Mouse (Mus musculus) embryonic facial prominence, embryonic 12.5 days (tissue): Measurements from ENCODE around the gene Avpi1. TPM values are rescaled to one million over a fixed set of nuclear protein-coding genes. Genes with fewer than 3 reads are reported as not detected.

Experiments used
- ATAC-seq: fragments of 200-750 bp; cut with Nextera tagmentation; 2 replicates; pipeline ENCODE4 v1.8.0; 2017; ENCODE audit not compliant: insufficient number of reproducible peaks, insufficient read depth, low FRiP score, low TSS enrichment
- H3K27ac ChIP-seq: fragments of 300-500 bp; sonication (generic); 2 replicates; pipeline ENCODE4 v1.5.1; 2016; ENCODE audit warnings: mild to moderate bottlenecking
- H3K27me3 ChIP-seq: fragments of 300-500 bp; sonication (generic); 2 replicates; pipeline ENCODE4 v1.6.1; 2016; ENCODE audit warnings: mild to moderate bottlenecking, moderate library complexity
- H3K36me3 ChIP-seq: fragments of 300-500 bp; sonication (generic); 2 replicates; pipeline ENCODE4 v1.6.1; 2016; ENCODE audit warnings: mild to moderate bottlenecking
- H3K4me1 ChIP-seq: fragments of 300-500 bp; sonication (generic); 2 replicates; pipeline ENCODE4 v1.6.1; 2016
- H3K4me2 ChIP-seq: fragments of 300-500 bp; sonication (generic); replicated peaks from 2 replicates; pipeline ENCODE4 v1.6.1; 2016; ENCODE audit warnings: mild to moderate bottlenecking, moderate library complexity
- H3K4me3 ChIP-seq: fragments of 300-500 bp; sonication (generic); 2 replicates; pipeline ENCODE4 v1.5.1; 2016; ENCODE audit warnings: mild to moderate bottlenecking
- H3K9ac ChIP-seq: fragments of 300-500 bp; sonication (generic); 2 replicates; pipeline ENCODE4 v1.6.1; 2016; ENCODE audit warnings: mild to moderate bottlenecking, moderate library complexity
- H3K9me3 ChIP-seq: fragments of 300-500 bp; sonication (generic); 2 replicates; pipeline ENCODE4 v1.6.1; 2016; ENCODE audit warnings: mild to moderate bottlenecking, moderate library complexity
- WGBS: fragments of 180-500 bp; shearing (Covaris S2); methylation state at CpG from one replicate; pipeline ENCODE4 v1.1.7; 2016; 5-methylcytosine and 5-hydroxymethylcytosine counted together
- polyA plus RNA-seq: library from polyadenylated mRNA; unstranded; fragments of >200 nt; fragmentation: Nextera tagmentation; extraction: Ambion mirVana; gene quantifications from 2 replicates; pipeline ENCODE4 v1.2.1, GENCODE M21; 2016

Avpi1 gene
- polyA plus RNA-seq, 1 experiment from 2014 or later: 26.1 TPM

DNA sequence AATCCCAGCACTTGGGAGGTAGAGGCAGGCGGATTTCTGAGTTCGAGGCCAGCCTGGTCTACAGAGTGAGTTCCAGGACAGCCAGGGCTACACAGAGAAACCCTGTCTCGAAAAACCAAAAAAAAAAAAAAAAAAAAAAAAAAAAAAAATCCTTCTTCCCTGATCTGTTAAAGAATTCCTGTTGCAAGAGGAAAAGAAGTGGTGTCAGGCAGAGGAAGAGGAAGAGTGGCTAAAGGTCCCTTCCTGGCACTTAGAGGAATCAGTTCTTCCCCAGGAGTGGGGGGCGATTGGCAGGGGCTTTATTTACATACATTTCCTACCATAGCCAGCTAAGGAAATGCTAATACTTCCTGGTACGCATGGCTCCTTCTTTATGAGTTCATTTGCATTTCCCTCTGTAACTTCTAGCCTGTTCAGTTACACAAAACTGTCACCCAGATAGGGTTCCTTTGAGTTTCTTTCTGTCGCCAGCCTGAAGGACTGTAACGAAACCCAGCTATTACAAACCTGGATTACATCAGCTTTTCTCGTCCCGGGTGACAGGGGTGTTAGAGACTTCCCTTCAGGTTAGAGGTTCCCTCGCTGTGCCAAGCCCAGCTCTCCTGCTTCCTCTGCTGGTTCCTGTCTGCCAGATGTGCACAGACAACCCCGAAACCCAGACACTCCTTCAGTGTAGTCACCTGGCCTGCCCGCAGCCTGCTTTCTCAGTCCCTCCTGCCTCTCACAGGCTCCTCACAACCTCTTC is 28.8 kb upstream of the Avpi1 start:
- H3K4me1 ChIP-seq: peaks cover 4% of the 10 kb centered on the region
- H3K4me2 ChIP-seq: no peak overlapping the region
- H3K4me3 ChIP-seq: no peak overlapping the region
- 55% methylated on average over 12 of the region's 12 CpGs for WGBS
- no peaks in the 10 kb centered on the region for H3K9me3 ChIP-seq
- no peaks in the 10 kb centered on the region for H3K27me3 ChIP-seq
- peak overlapping the region; percentile 41; the same call in 1 of the 2 replicates for H3K27ac ChIP-seq
- no peaks in the 10 kb centered on the region for H3K36me3 ChIP-seq
- ATAC-seq: no peak
- no peak overlapping the region for H3K9ac ChIP-seq

GRCm38 (mm10) chr19:42151990-42152389 is 23.1 kb upstream of the Avpi1 start:
- no peaks in the 10 kb centered on the region for H3K27me3 ChIP-seq
- H3K9me3 ChIP-seq: no peaks in the 10 kb centered on the region
- peaks cover 32% of the 10 kb centered on the region for H3K4me1 ChIP-seq
- no peak for ATAC-seq
- H3K36me3 ChIP-seq: 0 out of 2 replicates have a peak, but pooled peaks cover 11% of the 10 kb centered on the region
- no peak overlapping the region for H3K4me3 ChIP-seq
- H3K27ac ChIP-seq: no peak overlapping the region
- no peak overlapping the region for H3K4me2 ChIP-seq
- 3% methylated on average over 6 of the region's 6 CpGs for WGBS
- H3K9ac ChIP-seq: no peak overlapping the region

DNA sequence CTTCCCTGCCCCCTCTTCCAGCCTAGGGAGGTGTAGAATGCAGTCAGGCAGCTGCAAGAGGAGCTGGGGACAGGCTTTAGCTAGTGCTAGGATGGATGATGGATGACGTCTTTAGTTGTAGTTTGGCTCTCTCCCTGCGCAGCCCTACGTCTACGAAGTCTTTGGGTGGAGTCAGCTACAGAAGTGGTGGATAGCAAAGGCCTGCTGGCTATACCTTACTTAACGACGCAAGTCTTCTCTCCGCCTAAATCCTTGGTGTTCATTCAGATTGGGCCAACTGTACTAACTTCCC is 19.7 kb upstream of the Avpi1 start:
- peak; percentile 31; the same call in 1 of the 2 replicates for ATAC-seq

GRCm38 (mm10) chr19:42147769-42148568 is 19.1 kb upstream of the Avpi1 start:
- peaks cover 32% of the 10 kb centered on the region for H3K4me1 ChIP-seq
- H3K27ac ChIP-seq: peak overlapping the region; percentile 89
- H3K9ac ChIP-seq: peak overlapping the region; percentile 82
- H3K36me3 ChIP-seq: 0 out of 2 replicates have a peak, but pooled peaks cover 11% of the 10 kb centered on the region
- no peaks in the 10 kb centered on the region for H3K27me3 ChIP-seq
- under 1% methylated on average over 63 of the region's 63 CpGs for WGBS
- H3K9me3 ChIP-seq: no peaks in the 10 kb centered on the region
- peak; percentile 3; the same call in 1 of the 2 replicates for ATAC-seq
- H3K4me2 ChIP-seq: peak overlapping the region; percentile 81
- peak overlapping the region; percentile 77 for H3K4me3 ChIP-seq

More for the DNA sequence above, 19.7 kb upstream of the Avpi1 start:
- H3K9ac ChIP-seq: peak overlapping the region; percentile 82
- H3K27ac ChIP-seq: peak overlapping the region; percentile 89
- peaks cover 32% of the 10 kb centered on the region for H3K4me1 ChIP-seq
- H3K36me3 ChIP-seq: 0 out of 2 replicates have a peak, but pooled peaks cover 11% of the 10 kb centered on the region
- H3K4me2 ChIP-seq: peak overlapping the region; percentile 81
- H3K27me3 ChIP-seq: no peaks in the 10 kb centered on the region
- 10% methylated on average over 7 of the region's 7 CpGs for WGBS
- no peaks in the 10 kb centered on the region for H3K9me3 ChIP-seq
- H3K4me3 ChIP-seq: peak overlapping the region; percentile 77

- WGBS: under 1% methylated on average over 28 of the region's 57 CpGs
- Histone ChIP-seq H3K27me3 (no peaks in the 10 kb centered on the region), H3K4me1 (peaks cover 32% of the 10 kb centered on the region), H3K9me3 (no peaks in the 10 kb centered on the region), H3K36me3 (0 out of 2 replicates have a peak, but pooled peaks cover 11% of the 10 kb centered on the region), H3K4me2 (peak within 1 kb of the TSS; percentile 81), H3K9ac (peak within 1 kb of the TSS; percentile 82), H3K4me3 (peak within 1 kb of the TSS; percentile 77), H3K27ac (peak within 1 kb of the TSS; percentile 89)
- ATAC-seq: peak; percentile 70
These were observed 18.4 kb upstream of the Avpi1 start, which contains the start of gene Marveld1 for GRCm38 (mm10) chr19:42147170-42147768. Marveld1 (plus strand) TSS chr19:42147400.

DNA sequence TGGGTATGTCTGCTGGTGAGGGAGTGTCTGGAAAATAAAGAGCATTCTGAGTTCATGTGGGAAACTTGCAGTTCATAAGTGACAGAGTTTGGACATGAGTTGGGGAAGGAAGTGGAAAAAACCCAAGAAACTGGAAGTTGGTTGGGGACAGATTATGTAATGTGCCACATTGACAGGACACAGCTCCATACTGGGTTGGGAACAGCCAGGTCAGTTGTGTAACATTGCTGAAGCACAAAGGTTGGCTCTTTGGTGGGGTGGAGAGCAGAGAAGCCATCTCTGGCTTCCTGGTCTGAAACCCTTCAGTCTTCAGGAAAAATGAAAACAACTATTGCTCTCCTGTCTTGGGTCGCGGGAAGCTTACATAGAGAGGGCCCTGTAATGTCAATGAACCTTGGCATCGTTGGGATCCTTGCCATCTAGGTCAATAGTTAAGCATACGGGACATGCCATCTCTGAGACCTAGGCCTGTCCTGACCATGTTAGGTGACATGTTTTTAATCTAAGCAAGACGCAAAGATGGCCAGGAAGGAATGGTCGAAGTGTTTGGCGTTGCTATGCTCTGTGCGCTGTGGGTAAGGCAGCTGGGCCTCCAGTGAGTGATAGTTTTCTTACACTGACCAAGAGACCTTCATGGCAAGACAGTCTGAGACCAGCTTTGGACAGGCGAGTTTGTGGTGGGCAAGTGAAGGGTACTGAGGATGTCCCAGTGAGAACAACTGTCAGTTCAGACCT is 17.6 kb upstream of the Avpi1 start:
- Histone ChIP-seq H3K27ac (peak overlapping the region; percentile 89), H3K4me2 (peak overlapping the region; percentile 81; the same call in 1 of the 2 replicates), H3K4me3 (no peak overlapping the region), H3K4me1 (peaks cover 24% of the 10 kb centered on the region), H3K9ac (peak overlapping the region; percentile 82; the same call in 1 of the 2 replicates), H3K36me3 (0 out of 2 replicates have a peak, but pooled peaks cover 11% of the 10 kb centered on the region), H3K27me3 (no peaks in the 10 kb centered on the region), H3K9me3 (no peaks in the 10 kb centered on the region)
- ATAC-seq: no peak
- 88% methylated on average over 9 of the region's 9 CpGs for WGBS

DNA sequence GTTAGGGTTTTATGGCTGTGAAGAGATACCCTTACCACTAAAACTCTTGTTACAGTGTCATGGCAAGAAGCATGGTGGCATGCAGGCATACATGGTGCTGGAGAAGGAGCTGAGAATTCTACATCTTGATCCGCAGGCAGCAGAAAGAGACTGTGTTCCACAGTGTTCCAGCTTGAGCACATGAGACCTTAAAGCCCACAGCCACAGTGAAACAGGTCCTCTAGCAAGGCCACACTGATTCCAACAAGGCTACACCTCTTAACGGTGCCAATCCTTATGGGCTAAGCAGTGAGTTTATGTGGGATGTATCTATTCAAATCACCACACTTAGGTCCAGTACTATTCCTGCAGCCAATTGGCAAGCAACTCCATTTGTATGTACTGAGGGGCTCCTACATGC is 16.9 kb upstream of the Avpi1 start:
- no peak for ATAC-seq
- no peak overlapping the region for H3K4me3 ChIP-seq
- H3K27me3 ChIP-seq: no peaks in the 10 kb centered on the region
- H3K27ac ChIP-seq: no peak overlapping the region
- 91% methylated on average over 2 of the region's 2 CpGs for WGBS
- no peak overlapping the region for H3K4me2 ChIP-seq
- H3K36me3 ChIP-seq: 0 out of 2 replicates have a peak, but pooled peaks cover 4% of the 10 kb centered on the region
- H3K9me3 ChIP-seq: no peaks in the 10 kb centered on the region
- H3K4me1 ChIP-seq: peaks cover 22% of the 10 kb centered on the region
- no peak overlapping the region for H3K9ac ChIP-seq

GRCm38 (mm10) chr19:42145210-42145609 is 16.4 kb upstream of the Avpi1 start:
- ATAC-seq: no peak
- H3K4me2 ChIP-seq: no peak overlapping the region
- 75% methylated on average over 4 of the region's 4 CpGs for WGBS
- peaks cover 17% of the 10 kb centered on the region for H3K4me1 ChIP-seq
- H3K36me3 ChIP-seq: no peaks in the 10 kb centered on the region
- no peak overlapping the region for H3K27ac ChIP-seq
- H3K9ac ChIP-seq: no peak overlapping the region
- H3K27me3 ChIP-seq: no peaks in the 10 kb centered on the region
- no peak overlapping the region for H3K4me3 ChIP-seq
- H3K9me3 ChIP-seq: no peaks in the 10 kb centered on the region

- 27% methylated on average over 8 of the region's 8 CpGs for WGBS
- peaks cover 15% of the 10 kb centered on the region for H3K4me1 ChIP-seq
- H3K4me3 ChIP-seq: no peak overlapping the region
- no peaks in the 10 kb centered on the region for H3K27me3 ChIP-seq
- H3K9ac ChIP-seq: no peak overlapping the region
- H3K36me3 ChIP-seq: no peaks in the 10 kb centered on the region
- H3K4me2 ChIP-seq: no peak overlapping the region
- H3K9me3 ChIP-seq: no peaks in the 10 kb centered on the region
- no peak overlapping the region for H3K27ac ChIP-seq
- ATAC-seq: no peak
These were observed 15.8 kb upstream of the Avpi1 start for GRCm38 (mm10) chr19:42144541-42145167.

DNA sequence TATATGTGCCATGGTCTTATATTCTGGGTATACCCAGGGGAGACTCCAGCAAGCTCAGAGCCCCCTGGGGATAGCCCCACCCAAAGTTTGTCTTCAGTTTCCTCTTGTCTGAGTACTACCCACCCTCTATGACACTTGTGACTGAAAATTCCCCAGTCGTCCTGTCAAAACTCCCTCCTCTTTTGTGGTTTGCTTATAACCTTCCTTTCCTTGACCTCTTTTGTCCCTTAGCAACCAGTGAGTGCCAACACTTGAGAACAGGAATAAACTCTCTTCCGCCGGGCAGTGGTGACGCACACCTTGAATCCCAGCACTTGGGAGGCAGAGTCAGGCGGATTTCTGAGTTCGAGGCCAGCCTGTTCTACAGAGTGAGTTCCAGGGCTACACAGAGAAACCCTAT is 15.2 kb upstream of the Avpi1 start:
- Histone ChIP-seq H3K4me1 (peaks cover 9% of the 10 kb centered on the region), H3K9me3 (no peaks in the 10 kb centered on the region), H3K9ac (no peak overlapping the region), H3K27me3 (no peaks in the 10 kb centered on the region), H3K27ac (no peak overlapping the region), H3K36me3 (no peaks in the 10 kb centered on the region), H3K4me3 (no peak overlapping the region), H3K4me2 (no peak overlapping the region)
- no peak for ATAC-seq
- WGBS: 56% methylated on average over 6 of the region's 6 CpGs

GRCm38 (mm10) chr19:42142757-42143156 is 13.9 kb upstream of the Avpi1 start:
- WGBS: 67% methylated on average over 2 of the region's 2 CpGs
- Histone ChIP-seq H3K4me3 (no peak overlapping the region), H3K4me2 (no peak overlapping the region), H3K27me3 (no peaks in the 10 kb centered on the region), H3K27ac (no peak overlapping the region), H3K36me3 (no peaks in the 10 kb centered on the region), H3K9me3 (no peaks in the 10 kb centered on the region), H3K4me1 (no peaks in the 10 kb centered on the region; the same call in 1 of the 2 replicates), H3K9ac (no peak overlapping the region)
- ATAC-seq: no peak
